Mouse (Mus musculus): ENCODE measurements around the gene Gm45837. TPM values are rescaled to one million over a fixed set of nuclear protein-coding genes. Genes with fewer than 3 reads are reported as not detected.

Gm45837 gene
- not detected for polyA plus RNA-seq (2014; fragmentation: Illumina TruSeq; extraction: RNeasy Lipid Tissue Mini Kit (QIAGEN cat#74804); ENCODE audit: low read depth, low replicate concordance)

GRCm38 (mm10) chr7:101410267-101410936 is at the start of gene Gm45837:
Gm45837 (plus strand) TSS chr7:101410886.

GRCm38 (mm10) chr7:101421529-101421928 is 10.8 kb downstream of the Gm45837 start, which contains the start of gene Pde2a:
Pde2a (plus strand) TSS chr7:101421691.

Other genes starting within 250 kb of the Gm45837 start
- 0.36 TPM for gene Atg16l2, start 108.6 kb upstream of the Gm45837 start, polyA plus RNA-seq (2014; fragmentation: Illumina TruSeq; extraction: RNeasy Lipid Tissue Mini Kit (QIAGEN cat#74804); ENCODE audit: low read depth, low replicate concordance)
- 60.8 TPM for gene Stard10, start 93.8 kb upstream of the Gm45837 start, polyA plus RNA-seq (2014; fragmentation: Illumina TruSeq; extraction: RNeasy Lipid Tissue Mini Kit (QIAGEN cat#74804); ENCODE audit: low read depth, low replicate concordance)
- 0.18 TPM for gene Arap1, start 62.8 kb upstream of the Gm45837 start, polyA plus RNA-seq (2014; fragmentation: Illumina TruSeq; extraction: RNeasy Lipid Tissue Mini Kit (QIAGEN cat#74804); ENCODE audit: low read depth, low replicate concordance)
- 1.3 TPM for gene Pde2a, start 10.8 kb downstream of the Gm45837 start, polyA plus RNA-seq (2014; fragmentation: Illumina TruSeq; extraction: RNeasy Lipid Tissue Mini Kit (QIAGEN cat#74804); ENCODE audit: low read depth, low replicate concordance)
- gene Art2b, start 174.7 kb downstream of the Gm45837 start, polyA plus RNA-seq (2014; fragmentation: Illumina TruSeq; extraction: RNeasy Lipid Tissue Mini Kit (QIAGEN cat#74804); ENCODE audit: low read depth, low replicate concordance) = not detected

Data from testis, adult 10 weeks (tissue).